Mouse (Mus musculus) spleen, adult 18-20 months (tissue): ENCODE results near the gene Rpl6.
"Not testable (repeated sequence)": the region's sequence is repeated elsewhere in the genome, so short reads cannot be mapped to it uniquely, and the experiment has no call there.

Experiments
- DNase-seq, 2 experiments: peaks; one replicate each; pipeline ENCODE4 v3.0.0; 2022; ENCODE audit warnings: mixed read lengths in 2 of 2

The Rpl6 gene

DNA sequence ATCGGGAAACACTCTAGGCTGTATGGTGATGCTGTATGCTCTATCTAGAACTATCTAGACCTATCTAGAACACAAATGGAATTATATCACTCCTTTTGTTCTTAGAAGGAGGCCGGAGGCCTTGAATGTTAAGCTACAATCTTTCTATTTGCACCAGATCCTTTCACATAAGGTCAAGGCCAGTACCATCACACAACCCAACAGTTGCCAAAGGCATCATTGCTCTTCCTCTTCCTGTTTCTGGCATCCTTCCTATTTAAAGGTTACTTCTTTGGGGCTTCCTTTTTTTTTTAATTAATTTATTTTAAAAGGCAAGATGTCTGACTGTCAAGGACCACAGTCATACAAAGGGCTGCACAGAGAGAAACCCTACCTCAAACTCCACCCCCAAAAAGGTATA lies 6.9 kb upstream of the Rpl6 start:
- no peak for DNase-seq

DNA sequence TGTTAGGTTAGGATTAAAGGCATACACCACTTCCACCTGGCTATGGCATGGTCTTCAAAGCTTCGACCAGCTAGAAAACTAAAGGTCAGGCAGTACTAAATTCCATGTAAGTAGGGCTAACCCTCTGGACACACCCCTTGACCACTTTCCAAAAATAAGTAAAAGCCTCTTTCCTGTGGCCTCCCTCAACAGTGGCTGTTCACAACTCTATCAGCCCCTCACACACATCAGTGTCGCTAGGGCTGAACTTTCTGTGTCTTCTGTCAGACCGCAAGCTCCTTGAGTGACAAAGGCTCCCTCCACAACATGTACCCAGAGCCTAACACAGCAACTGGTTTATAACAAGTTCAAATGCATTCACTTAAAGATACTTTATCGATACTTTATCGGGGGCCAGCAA lies 5.9 kb upstream of the Rpl6 start:
- DNase-seq, result no peak

DNA sequence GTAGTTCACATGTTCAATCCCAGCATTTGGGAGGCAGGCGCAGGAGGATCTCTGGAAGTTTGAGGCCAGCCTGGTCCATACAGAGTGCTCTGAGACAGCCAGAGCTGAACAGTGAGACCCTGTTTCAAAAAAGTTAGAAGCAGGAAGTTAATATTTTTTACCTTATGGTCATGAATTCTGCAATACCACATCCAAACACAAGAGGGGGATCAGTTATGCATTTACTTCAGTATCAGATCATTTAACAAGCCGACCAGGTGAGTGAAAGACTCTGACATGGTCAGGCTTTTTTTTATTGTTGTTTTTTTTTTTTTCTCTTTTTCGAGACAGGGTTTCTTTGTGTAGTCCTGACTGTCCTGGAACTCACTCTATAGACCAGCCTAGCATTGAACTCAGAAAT lies 2.5 kb upstream of the Rpl6 start:
- DNase-seq, result no peak

DNA sequence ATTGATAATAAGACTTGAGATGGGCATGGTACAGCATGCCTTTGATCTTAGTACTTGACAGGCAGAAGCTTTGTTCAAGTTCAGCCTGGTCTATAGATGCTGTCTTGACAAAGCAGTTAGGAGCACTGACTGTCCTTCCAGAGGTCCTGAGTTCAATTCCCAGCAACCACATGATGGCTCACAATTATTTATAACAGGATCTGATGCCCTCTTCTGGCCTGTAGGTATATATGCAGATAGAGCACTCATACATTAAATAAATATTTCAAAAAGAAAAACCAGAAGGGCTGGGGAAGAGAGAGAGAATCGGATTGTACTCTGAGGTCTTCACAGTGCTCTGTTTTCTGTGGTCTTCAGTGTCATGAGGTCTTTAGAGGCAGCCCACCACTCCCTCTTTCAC lies 1.8 kb upstream of the Rpl6 start:
- no peak for DNase-seq

DNA sequence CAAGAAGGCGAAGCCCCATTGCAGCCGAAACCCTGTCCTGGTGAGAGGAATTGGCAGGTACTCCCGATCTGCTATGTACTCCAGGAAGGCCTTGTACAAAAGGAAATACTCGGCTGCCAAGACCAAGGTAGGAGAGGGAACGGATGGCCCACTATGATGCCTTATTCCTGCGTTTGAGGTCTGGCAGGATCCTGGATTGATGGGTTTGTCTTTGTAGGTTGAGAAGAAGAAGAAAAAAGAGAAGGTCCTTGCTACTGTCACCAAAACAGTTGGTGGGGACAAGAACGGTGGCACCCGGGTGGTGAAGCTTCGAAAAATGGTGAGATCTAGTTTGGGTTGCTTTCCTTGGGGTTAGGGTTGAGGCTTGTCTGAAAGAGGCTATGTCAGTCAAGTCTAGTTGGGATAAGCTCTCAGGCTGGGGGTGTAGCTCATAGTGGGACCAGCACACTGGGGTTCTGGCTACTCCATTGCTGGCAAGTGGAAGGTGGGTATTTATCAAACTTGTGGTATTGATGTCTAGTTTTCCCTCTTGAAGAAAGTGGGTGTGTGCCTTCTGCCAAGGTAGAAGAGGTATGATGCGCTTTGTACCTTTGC lies 1.4 kb downstream of the Rpl6 start:
- DNase-seq, result not testable (repeated sequence)

DNA sequence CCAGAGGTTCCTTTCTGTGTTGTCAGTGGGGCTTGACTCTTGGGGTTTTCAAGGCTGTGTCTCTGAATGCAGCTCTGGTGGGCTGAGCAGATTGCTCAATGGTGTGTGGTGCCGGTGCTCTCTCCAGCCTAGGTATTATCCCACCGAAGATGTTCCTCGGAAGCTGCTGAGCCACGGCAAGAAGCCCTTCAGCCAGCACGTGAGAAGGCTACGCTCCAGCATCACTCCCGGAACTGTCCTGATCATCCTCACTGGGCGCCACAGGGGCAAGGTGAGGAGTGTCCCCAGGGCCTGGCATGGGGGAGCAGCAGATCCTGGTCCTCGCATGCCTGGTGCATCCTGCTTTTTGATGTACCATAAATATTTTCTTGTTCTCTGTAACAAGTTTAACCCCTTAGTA lies 2.3 kb downstream of the Rpl6 start:
- no peak for DNase-seq

DNA sequence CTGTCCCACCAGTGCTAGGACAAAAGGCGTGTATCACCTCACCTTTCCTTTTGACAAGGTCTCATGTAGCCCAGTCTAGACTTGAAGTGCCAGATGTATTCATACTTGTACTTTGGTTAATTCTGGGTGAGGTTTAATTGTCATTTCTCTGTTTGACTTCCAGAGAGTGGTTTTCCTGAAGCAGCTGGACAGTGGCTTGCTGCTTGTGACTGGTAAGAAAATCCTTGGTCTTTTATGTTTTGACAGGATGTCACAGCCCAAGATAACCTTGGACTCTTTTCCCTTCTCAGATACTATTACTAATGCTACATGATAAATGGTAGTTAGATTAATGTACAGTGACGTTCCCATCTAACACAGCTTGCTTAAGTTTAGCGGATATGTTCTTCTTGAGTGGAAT lies 2.7 kb downstream of the Rpl6 start:
- DNase-seq, result no peak

DNA sequence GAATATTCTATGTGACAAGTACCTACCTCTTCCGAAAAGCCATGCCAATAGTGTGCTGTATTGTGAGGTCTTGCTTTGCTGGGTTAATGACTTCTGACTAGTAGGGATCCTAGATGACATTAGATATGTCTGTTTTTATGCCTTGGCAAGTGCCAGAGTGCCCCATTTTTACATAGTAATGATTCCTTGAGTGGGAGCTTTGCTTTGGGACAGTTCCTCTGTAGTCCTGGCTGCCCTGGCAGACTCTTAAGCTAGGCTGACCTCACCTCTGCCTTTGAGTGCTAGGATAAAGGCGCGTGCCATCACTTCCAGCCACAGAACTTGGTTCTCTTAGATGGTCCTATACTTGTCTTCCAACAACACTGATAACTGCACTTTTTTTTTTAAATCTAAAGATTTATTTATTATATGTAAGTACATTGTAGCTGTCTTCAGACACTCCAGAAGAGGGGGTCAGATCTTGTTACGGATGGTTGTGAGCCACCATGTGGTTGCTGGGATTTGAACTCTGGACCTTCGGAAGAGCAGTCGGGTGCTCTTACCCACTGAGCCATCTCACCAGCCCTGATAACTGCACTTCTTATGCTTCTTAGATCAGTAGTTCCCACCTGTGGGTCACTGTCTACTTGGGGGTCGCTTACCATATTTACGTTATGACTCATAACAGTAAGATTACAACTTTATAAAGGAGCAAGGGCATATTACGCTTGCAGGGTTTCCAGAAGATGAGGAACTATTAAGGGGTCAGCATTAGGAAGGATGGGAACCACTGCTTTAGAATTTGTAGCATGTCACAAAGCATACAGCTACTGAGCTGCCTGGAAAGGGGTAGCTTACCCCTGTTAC lies 5.7 kb downstream of the Rpl6 start:
- DNase-seq, result no peak

DNA sequence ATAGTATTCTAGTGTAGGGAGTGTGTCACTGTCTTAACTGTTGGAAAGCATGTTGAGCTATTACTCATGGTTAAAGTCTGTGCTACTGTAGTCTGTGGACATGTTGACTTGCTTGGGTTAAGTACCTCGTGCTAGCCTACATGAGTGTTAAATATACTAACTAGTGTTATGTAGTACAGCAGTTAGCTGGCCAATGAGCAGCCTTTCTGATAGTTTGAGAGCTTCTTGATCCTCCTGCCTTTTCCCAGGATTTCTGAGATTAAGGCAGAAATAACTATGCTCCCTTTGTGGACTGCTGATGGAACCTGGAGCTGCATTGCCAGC lies 6.3 kb downstream of the Rpl6 start:
- DNase-seq, result no peak

DNA sequence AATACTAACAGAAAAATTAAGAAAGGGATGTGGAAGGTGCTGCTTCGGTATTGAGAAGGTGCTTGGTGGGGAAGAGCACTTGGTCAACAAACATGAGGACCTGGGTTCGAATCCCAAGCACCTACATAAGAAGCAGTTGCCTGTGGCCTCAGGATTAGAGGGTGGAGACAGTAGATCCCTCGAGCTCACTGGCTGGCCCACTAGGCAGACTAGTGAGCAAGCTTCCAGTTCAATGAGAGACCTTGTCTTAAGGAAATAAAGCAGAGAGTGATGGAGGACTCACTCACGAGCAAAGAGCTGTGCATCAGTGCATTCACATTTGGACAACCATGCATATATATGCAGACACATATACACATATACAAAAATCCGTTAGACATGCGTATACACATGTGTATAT lies 7.8 kb downstream of the Rpl6 start:
- no peak for DNase-seq

DNA sequence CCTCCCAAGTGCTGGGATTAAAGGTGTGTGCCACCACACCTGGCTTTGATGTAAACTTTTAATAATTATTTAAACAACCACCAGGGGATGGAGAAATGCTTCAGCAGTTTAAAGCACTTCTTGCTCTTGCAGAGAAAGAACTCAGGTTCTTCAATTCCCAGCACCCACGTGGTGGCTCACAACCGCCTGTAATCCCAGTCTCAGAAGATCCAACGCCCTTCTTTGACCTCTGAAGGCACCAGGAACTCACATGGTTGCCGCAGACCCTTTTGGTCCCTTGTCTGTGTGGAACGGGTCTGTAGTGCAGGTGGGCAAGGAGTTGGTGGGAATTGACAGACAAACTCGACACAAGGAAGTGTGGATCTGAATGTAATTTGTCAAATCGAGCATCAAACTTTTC lies 10.4 kb downstream of the Rpl6 start:
- DNase-seq, result no peak

DNA sequence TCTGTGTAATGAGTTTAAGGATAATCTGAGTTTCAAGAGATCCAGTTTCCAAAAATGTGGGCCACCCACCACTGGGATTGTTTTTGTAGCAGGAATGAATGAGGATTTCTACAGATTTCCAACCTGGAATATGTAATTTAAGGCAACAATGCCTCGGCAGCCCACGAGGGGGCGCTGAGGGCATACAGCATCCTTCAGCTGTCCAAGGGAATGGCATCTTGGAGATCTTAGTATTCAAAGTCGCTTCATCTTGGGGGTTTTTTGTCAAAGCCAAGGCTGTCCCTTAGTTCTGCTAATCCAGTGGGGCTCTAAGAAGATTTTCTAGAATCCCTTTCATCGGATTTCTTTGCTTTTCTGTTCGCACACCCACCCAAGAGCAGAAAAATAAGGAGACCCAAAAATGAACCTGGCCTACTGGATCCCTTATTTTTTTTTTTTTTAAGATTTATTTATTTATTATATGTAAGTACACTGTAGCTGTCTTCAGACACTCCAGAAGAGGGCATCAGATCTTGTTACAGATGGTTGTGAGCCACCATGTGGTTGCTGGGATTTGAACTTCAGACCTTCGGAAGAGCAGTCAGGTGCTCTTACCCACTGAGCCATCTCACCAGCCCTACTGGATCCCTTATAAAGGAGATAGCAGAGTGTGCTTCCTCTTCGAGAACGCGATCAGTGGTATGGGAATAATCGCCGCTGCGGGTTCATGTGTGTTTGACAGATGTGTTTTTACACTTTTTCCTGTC lies 11.3 kb downstream of the Rpl6 start:
- peak in 1 of 2 experiments; percentile 57 for DNase-seq

DNA sequence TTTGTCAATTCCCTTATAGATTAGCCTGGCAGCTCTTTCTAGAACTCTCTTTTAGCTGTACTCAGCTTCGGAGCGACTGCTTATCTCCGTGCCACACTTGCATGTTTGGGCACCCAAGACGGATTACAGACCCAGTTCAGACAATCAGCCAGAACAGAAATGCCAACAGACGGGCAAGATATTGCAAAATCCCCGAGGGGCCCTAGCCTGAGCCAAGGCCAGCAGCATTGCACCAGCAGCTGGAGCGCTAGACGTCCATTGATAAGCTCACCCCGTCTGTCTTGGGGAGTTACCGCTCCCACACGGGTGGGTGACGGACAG lies 11.8 kb downstream of the Rpl6 start:
- no peak for DNase-seq

DNA sequence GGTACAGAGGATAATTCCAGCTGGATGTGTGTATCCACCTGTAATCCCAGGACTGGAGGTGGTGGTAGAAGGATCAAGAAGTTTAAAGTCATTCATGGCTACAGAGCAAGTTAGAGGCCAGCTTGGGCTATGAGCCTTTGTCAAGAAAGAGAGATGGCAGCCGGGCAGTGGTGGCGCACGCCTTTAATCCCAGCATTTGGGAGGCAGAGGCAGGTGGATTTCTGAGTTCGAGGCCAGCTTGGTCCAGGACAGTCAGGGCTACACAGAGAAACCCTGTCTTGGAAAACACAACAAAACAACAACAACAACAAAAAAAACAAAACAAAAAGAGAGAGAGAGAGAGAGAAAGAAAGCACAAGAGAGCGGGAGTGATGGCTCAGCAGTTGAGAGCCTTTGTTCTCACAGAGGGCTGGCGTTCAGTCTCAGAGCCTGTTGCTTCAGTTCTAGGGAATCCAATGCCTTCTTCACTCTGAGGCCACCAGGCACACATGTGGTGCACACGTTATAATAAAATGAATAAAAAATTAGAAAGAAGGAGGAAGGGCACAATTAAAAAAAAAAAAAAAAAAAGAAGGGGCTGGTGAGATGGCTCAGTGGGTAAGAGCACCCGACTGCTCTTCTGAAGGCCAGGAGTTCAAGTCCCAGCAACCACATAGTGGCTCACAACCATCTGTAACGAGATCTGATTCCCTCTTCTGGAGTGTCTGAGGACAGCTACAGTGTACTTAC lies 12.5 kb downstream of the Rpl6 start:
- DNase-seq, result not testable (repeated sequence)

DNA sequence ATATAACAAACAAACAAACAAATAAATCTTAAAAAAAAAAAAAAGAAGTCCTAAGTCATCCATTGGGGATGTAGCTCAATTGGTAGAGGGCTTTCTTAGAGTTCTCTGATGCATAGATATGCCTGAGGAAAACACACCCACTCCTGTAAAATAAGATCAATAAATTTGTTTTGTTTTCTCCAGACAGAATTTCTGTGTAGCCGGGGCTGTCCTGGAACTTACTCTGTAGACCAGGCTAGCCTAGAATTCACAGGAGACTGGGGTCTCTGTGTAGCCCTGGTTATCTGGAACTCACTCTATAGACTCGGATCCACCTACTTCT lies 13.0 kb downstream of the Rpl6 start:
- no peak for DNase-seq

DNA sequence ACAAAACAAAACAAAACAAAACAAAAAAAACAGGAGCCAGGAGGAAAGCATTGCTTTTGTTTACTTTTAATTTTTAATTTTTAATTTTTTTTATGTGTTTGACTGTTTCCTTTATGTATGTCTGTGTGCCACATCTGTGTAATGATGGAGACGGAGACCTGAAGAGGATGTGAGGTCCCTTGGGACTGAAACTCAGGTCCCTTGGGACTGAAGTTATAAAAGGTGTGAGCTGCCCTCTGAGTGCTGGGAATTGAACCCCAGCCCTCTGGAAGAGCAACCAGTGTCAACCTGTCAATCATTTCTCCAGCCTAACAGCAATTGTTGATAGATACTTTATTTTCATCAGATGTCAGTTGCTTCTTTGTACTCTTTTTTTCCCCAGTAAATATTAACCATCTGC lies 14.9 kb downstream of the Rpl6 start:
- DNase-seq, result peak in 1 of 2 experiments; percentile 25

DNA sequence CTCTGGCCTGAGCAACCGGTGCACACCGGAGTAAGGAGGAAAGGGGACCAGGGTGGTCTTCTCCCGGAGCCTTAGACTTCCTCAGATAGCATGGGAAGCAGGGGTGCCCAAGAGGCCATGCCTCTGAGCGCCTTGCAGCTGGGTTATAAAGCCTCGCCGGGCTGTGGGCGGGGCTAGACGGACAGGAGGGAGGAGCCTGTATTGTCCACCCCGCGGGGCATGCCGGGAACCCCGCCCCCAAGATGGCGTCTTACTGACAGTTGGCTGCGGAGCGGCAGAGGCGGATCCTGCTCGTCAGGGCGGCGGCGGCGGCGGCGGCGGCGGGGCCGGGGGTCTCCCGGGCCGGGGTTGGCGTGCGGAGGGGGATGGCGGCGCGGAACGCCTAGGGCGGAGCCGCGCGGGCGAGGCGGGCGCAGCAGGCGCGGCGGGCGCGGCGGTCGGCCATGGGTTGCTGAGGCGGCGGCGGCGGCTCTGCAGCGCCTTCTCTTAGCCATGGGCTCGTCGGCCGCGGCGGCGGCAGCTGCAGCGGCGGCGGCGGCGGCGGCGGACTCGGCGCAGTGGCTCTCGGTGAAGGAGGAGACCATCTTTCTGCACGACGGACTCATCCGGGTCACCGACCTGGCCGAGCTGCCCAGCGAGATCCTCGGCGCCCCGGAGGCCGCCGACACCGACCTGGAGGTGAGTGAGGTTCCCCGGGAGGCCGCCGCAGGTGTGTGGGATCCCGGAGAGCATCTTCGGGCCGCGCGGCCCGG lies 15.9 kb downstream of the Rpl6 start, which contains the start of gene Hectd4:
Hectd4 (plus strand) TSS at position 240 of the 752 bp plus-strand sequence.
- DNase-seq, result peak; percentile 94 to 100

DNA sequence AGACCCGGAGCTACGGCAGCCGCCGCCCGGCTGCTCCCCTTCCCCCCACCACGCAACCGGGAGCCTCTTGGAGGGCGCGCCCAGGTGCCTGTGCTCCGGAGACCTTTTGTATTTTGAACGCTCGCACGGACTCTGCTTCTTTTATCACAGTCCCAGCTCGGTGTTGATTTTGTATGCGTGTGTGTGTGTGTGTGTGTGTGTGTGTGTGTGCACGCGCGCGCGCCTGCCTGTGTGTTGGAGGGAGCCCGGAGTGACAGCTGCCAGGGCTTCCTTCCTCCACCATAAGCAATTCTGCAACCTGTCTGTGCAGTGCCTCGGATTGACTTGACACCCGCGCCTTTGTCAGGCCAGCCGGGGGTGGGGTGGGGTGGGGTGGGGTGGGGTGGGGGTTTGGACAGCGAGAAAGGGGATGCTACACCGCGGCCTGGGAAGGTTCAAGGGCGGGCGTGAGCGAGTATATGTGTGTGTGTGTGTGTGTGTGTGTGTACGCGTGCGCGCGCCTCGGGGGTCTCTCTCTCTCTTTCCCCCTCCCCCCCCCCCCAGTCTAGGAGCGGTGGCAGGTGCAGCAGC lies 16.5 kb downstream of the Rpl6 start:
- DNase-seq, result no peak

DNA sequence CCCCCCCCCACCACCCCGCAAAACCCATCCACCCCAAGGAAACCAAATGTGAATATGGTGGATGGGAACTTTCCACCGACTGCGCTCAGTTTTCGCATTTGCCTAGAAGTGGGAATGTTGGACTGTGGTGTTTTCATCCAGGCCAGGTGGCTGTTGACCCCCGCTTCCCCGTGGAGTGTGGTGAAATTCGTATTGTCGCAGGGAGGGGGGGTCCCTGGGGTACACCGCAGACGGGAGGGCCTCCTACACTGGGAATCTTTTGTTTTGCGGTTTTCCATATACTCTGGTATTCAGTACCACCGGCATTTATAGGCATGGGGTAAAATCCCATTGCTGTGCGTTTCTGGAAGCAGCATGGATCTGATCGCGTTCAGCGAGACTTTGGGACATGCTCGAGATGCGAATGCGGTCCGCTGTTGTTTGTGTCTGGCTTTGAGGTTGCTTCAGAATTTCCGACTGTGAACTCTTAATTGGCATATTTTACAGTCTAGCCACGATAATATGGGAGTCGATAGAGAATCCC lies 17.1 kb downstream of the Rpl6 start:
- no peak for DNase-seq

DNA sequence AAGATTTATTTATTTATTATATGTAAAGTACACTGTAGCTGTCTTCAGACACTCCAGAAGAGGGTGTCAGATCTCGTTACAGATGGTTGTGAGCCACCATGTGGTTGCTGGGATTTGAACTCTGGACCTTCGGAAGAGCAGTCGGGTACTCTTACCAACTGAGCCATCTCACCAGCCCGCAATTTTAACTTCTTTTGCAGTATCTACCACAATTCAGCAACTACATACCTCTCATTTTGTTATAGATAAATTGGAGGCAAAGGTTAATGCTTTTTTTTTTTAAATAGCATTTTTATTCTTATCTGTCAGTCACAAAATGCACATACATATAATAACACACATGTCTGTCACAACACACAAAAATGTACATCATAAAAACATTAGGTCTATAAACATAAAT lies 19.7 kb downstream of the Rpl6 start:
- not testable (repeated sequence) for DNase-seq

DNA sequence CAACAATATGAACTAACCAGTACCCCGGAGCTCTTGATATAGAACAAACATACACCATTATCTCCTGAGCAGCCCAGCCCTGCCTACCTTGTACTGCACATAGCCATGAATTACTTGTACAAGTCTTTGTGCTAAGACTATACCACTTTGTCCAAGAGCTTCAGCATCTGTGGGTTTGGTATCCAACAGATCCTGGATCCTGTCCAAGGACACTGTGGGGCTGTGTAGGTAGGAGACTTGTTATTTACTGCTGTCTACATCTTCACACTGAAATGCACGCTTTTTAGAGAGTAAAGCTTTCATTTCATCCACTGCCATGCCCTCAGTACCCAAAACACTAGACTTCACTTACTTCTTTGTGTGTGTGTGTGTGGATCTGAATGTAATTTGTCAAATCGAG lies 20.6 kb downstream of the Rpl6 start:
- DNase-seq, result no peak

DNA sequence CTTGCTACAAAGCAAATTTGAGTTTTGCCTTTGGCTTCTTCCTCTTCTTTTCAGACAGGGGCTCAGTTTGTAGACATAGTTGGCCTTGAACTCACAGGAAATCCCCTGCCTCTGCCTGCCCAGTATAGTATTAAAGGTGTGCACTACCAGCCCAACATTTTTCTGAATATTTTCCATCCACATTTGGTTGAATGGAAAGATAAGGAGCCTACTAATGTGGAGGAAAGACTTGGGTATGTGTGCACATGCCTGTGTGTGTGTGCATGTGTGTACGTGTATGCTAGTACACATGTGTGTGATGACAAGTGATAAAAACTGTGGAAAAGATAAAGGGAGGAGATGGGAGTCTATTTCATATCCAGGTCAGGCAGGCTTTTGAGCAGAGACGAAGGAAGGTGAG lies 21.6 kb downstream of the Rpl6 start:
- no peak for DNase-seq
